Mouse (Mus musculus) embryonic facial prominence, embryonic 12.5 days (tissue): ENCODE measurements around the gene Kbtbd12. TPM values are rescaled to one million over a fixed set of nuclear protein-coding genes. Genes with fewer than 3 reads are reported as not detected.

ENCODE experiments used
- ATAC-seq: fragments of 200-750 bp; cut with Nextera tagmentation; 2 replicates; pipeline ENCODE4 v1.8.0; 2017; ENCODE audit not compliant: insufficient number of reproducible peaks, insufficient read depth, low FRiP score, low TSS enrichment
- H3K27ac ChIP-seq: fragments of 300-500 bp; sonication (generic); 2 replicates; pipeline ENCODE4 v1.5.1; 2016; ENCODE audit warnings: mild to moderate bottlenecking
- H3K27me3 ChIP-seq: fragments of 300-500 bp; sonication (generic); 2 replicates; pipeline ENCODE4 v1.6.1; 2016; ENCODE audit warnings: mild to moderate bottlenecking, moderate library complexity
- H3K36me3 ChIP-seq: fragments of 300-500 bp; sonication (generic); 2 replicates; pipeline ENCODE4 v1.6.1; 2016; ENCODE audit warnings: mild to moderate bottlenecking
- H3K4me1 ChIP-seq: fragments of 300-500 bp; sonication (generic); 2 replicates; pipeline ENCODE4 v1.6.1; 2016
- H3K4me2 ChIP-seq: fragments of 300-500 bp; sonication (generic); replicated peaks from 2 replicates; pipeline ENCODE4 v1.6.1; 2016; ENCODE audit warnings: mild to moderate bottlenecking, moderate library complexity
- H3K4me3 ChIP-seq: fragments of 300-500 bp; sonication (generic); 2 replicates; pipeline ENCODE4 v1.5.1; 2016; ENCODE audit warnings: mild to moderate bottlenecking
- H3K9ac ChIP-seq: fragments of 300-500 bp; sonication (generic); 2 replicates; pipeline ENCODE4 v1.6.1; 2016; ENCODE audit warnings: mild to moderate bottlenecking, moderate library complexity
- H3K9me3 ChIP-seq: fragments of 300-500 bp; sonication (generic); 2 replicates; pipeline ENCODE4 v1.6.1; 2016; ENCODE audit warnings: mild to moderate bottlenecking, moderate library complexity
- WGBS: fragments of 180-500 bp; shearing (Covaris S2); methylation state at CpG from one replicate; pipeline ENCODE4 v1.1.7; 2016; 5-methylcytosine and 5-hydroxymethylcytosine counted together
- polyA plus RNA-seq: library from polyadenylated mRNA; unstranded; fragments of >200 nt; fragmentation: Nextera tagmentation; extraction: Ambion mirVana; gene quantifications from 2 replicates; pipeline ENCODE4 v1.2.1, GENCODE M21; 2016

Kbtbd12 gene
- polyA plus RNA-seq, 1 experiment from 2014 or later = not detected

- no peak for ATAC-seq
- Histone ChIP-seq H3K27me3 (no peaks in the 10 kb centered on the region), H3K4me3 (no peak overlapping the region), H3K36me3 (no peaks in the 10 kb centered on the region), H3K27ac (no peak overlapping the region), H3K4me1 (peaks cover 14% of the 10 kb centered on the region; the same call in 1 of the 2 replicates), H3K4me2 (no peak overlapping the region; the same call in 1 of the 2 replicates), H3K9ac (no peak overlapping the region), H3K9me3 (0 out of 2 replicates have a peak, but pooled peaks cover 6% of the 10 kb centered on the region)
- 34% methylated on average over 3 of the region's 3 CpGs for WGBS
Measured at GRCm38 (mm10) chr6:88640331-88640730, 2.6 kb upstream of the Kbtbd12 start.

- H3K4me1 ChIP-seq = peaks cover 14% of the 10 kb centered on the region; the same call in 1 of the 2 replicates
- 0 out of 2 replicates have a peak, but pooled peaks cover 6% of the 10 kb centered on the region for H3K9me3 ChIP-seq
- H3K36me3 ChIP-seq = no peaks in the 10 kb centered on the region
- peak overlapping the region; percentile 8; the same call in 1 of the 2 replicates for H3K4me2 ChIP-seq
- no peak overlapping the region for H3K27ac ChIP-seq
- no peak for ATAC-seq
- WGBS = 1% methylated on average over 9 of the region's 9 CpGs
- no peak overlapping the region for H3K9ac ChIP-seq
- no peak overlapping the region for H3K4me3 ChIP-seq
- no peaks in the 10 kb centered on the region for H3K27me3 ChIP-seq
Measured at GRCm38 (mm10) chr6:88639921-88640320, 2.2 kb upstream of the Kbtbd12 start.

GRCm38 (mm10) chr6:88639372-88639920 lies 1.7 kb upstream of the Kbtbd12 start:
- no peaks in the 10 kb centered on the region for H3K27me3 ChIP-seq
- no peak overlapping the region for H3K27ac ChIP-seq
- H3K4me2 ChIP-seq = peak overlapping the region; percentile 8; the same call in 1 of the 2 replicates
- no peak overlapping the region for H3K9ac ChIP-seq
- no peak for ATAC-seq
- no peaks in the 10 kb centered on the region for H3K36me3 ChIP-seq
- WGBS = 24% methylated on average over 6 of the region's 6 CpGs
- H3K4me1 ChIP-seq = peaks cover 14% of the 10 kb centered on the region; the same call in 1 of the 2 replicates
- H3K9me3 ChIP-seq = 0 out of 2 replicates have a peak, but pooled peaks cover 6% of the 10 kb centered on the region
- H3K4me3 ChIP-seq = no peak overlapping the region

GRCm38 (mm10) chr6:88638917-88639316 lies 1.2 kb upstream of the Kbtbd12 start:
- Histone ChIP-seq H3K9ac (no peak overlapping the region), H3K4me3 (no peak overlapping the region), H3K9me3 (0 out of 2 replicates have a peak, but pooled peaks cover 6% of the 10 kb centered on the region), H3K27ac (no peak overlapping the region), H3K27me3 (no peaks in the 10 kb centered on the region), H3K4me1 (peaks cover 14% of the 10 kb centered on the region; the same call in 1 of the 2 replicates), H3K4me2 (no peak overlapping the region), H3K36me3 (no peaks in the 10 kb centered on the region)
- ATAC-seq = no peak
- 41% methylated on average over 1 of the region's 1 CpGs for WGBS

- 85% methylated on average over 6 of the region's 6 CpGs for WGBS
- H3K27ac ChIP-seq = no peak overlapping the region
- no peak for ATAC-seq
- no peak overlapping the region for H3K4me2 ChIP-seq
- peaks cover 14% of the 10 kb centered on the region; the same call in 1 of the 2 replicates for H3K4me1 ChIP-seq
- no peaks in the 10 kb centered on the region for H3K36me3 ChIP-seq
- H3K27me3 ChIP-seq = no peaks in the 10 kb centered on the region
- no peak overlapping the region for H3K9ac ChIP-seq
- H3K9me3 ChIP-seq = 0 out of 2 replicates have a peak, but pooled peaks cover 6% of the 10 kb centered on the region
- no peak overlapping the region for H3K4me3 ChIP-seq
Measured at GRCm38 (mm10) chr6:88635881-88636754, 1.6 kb downstream of the Kbtbd12 start.

GRCm38 (mm10) chr6:88631293-88631692 lies 6.5 kb downstream of the Kbtbd12 start:
- H3K36me3 ChIP-seq = no peaks in the 10 kb centered on the region
- 0 out of 2 replicates have a peak, but pooled peaks cover 4% of the 10 kb centered on the region for H3K27me3 ChIP-seq
- 74% methylated on average over 6 of the region's 6 CpGs for WGBS
- no peak overlapping the region for H3K27ac ChIP-seq
- no peaks in the 10 kb centered on the region for H3K9me3 ChIP-seq
- H3K9ac ChIP-seq = no peak overlapping the region
- H3K4me3 ChIP-seq = no peak overlapping the region
- no peak overlapping the region for H3K4me2 ChIP-seq
- ATAC-seq = no peak
- peaks cover 10% of the 10 kb centered on the region; the same call in 1 of the 2 replicates for H3K4me1 ChIP-seq

GRCm38 (mm10) chr6:88630560-88630959 lies 7.2 kb downstream of the Kbtbd12 start:
- H3K4me3 ChIP-seq = no peak overlapping the region
- 0 out of 2 replicates have a peak, but pooled peaks cover 4% of the 10 kb centered on the region for H3K27me3 ChIP-seq
- peaks cover 10% of the 10 kb centered on the region; the same call in 1 of the 2 replicates for H3K4me1 ChIP-seq
- 83% methylated on average over 5 of the region's 5 CpGs for WGBS
- no peaks in the 10 kb centered on the region for H3K36me3 ChIP-seq
- no peak for ATAC-seq
- H3K9ac ChIP-seq = no peak overlapping the region
- H3K9me3 ChIP-seq = no peaks in the 10 kb centered on the region
- no peak overlapping the region for H3K4me2 ChIP-seq
- H3K27ac ChIP-seq = no peak overlapping the region

GRCm38 (mm10) chr6:88629821-88630220 lies 7.9 kb downstream of the Kbtbd12 start:
- ATAC-seq = no peak
- no peak overlapping the region for H3K9ac ChIP-seq
- H3K9me3 ChIP-seq = no peaks in the 10 kb centered on the region
- no peak overlapping the region for H3K4me2 ChIP-seq
- peaks cover 10% of the 10 kb centered on the region; the same call in 1 of the 2 replicates for H3K4me1 ChIP-seq
- H3K27me3 ChIP-seq = 0 out of 2 replicates have a peak, but pooled peaks cover 4% of the 10 kb centered on the region
- 91% methylated on average over 2 of the region's 2 CpGs for WGBS
- H3K4me3 ChIP-seq = no peak overlapping the region
- H3K27ac ChIP-seq = no peak overlapping the region
- no peaks in the 10 kb centered on the region for H3K36me3 ChIP-seq

- H3K27me3 ChIP-seq = 0 out of 2 replicates have a peak, but pooled peaks cover 4% of the 10 kb centered on the region
- no peaks in the 10 kb centered on the region for H3K36me3 ChIP-seq
- H3K9me3 ChIP-seq = no peaks in the 10 kb centered on the region
- peak overlapping the region; percentile 57 for H3K9ac ChIP-seq
- peak; percentile 87 for ATAC-seq
- peaks cover 10% of the 10 kb centered on the region; the same call in 1 of the 2 replicates for H3K4me1 ChIP-seq
- peak overlapping the region; percentile 51 for H3K4me3 ChIP-seq
- peak overlapping the region; percentile 98 for H3K4me2 ChIP-seq
- H3K27ac ChIP-seq = no peak overlapping the region
- WGBS = under 1% methylated on average over 51 of the region's 51 CpGs
Measured at GRCm38 (mm10) chr6:88627317-88627811, 10.4 kb downstream of the Kbtbd12 start.

GRCm38 (mm10) chr6:88626912-88627311 lies 10.8 kb downstream of the Kbtbd12 start:
- Histone ChIP-seq H3K27me3 (0 out of 2 replicates have a peak, but pooled peaks cover 4% of the 10 kb centered on the region), H3K4me3 (peak overlapping the region; percentile 51), H3K27ac (no peak overlapping the region), H3K9me3 (no peaks in the 10 kb centered on the region), H3K4me2 (peak overlapping the region; percentile 98), H3K36me3 (no peaks in the 10 kb centered on the region), H3K4me1 (peaks cover 10% of the 10 kb centered on the region; the same call in 1 of the 2 replicates), H3K9ac (peak overlapping the region; percentile 57)
- WGBS = 25% methylated on average over 11 of the region's 11 CpGs
- no peak for ATAC-seq

- Histone ChIP-seq H3K27me3 (0 out of 2 replicates have a peak, but pooled peaks cover 4% of the 10 kb centered on the region), H3K4me2 (no peak overlapping the region), H3K4me3 (no peak overlapping the region), H3K4me1 (peaks cover 10% of the 10 kb centered on the region; the same call in 1 of the 2 replicates), H3K9me3 (no peaks in the 10 kb centered on the region), H3K36me3 (no peaks in the 10 kb centered on the region), H3K9ac (no peak overlapping the region), H3K27ac (no peak overlapping the region)
- 62% methylated on average over 4 of the region's 4 CpGs for WGBS
- ATAC-seq = no peak
Measured at GRCm38 (mm10) chr6:88626462-88626861, 11.3 kb downstream of the Kbtbd12 start.
